Mouse (Mus musculus) bone marrow, adult 2 months (tissue): ENCODE measurements around the gene Ndufab1.

Source experiments
- CTCF ChIP-seq: fragments of 200-500 bp; IDR thresholded peaks from 2 replicates; pipeline ENCODE4 v1.5.1; 2011; ENCODE audit warnings: low read length, control low read depth; ENCODE audit not compliant: control insufficient read depth, insufficient read depth
- POLR2A ChIP-seq: fragments of 200-500 bp; IDR thresholded peaks from 2 replicates; pipeline ENCODE4 v1.6.1; 2011; ENCODE audit warnings: low read depth, mild to moderate bottlenecking, control low read depth, low read length, borderline replicate concordance; ENCODE audit not compliant: control insufficient read depth

DNA sequence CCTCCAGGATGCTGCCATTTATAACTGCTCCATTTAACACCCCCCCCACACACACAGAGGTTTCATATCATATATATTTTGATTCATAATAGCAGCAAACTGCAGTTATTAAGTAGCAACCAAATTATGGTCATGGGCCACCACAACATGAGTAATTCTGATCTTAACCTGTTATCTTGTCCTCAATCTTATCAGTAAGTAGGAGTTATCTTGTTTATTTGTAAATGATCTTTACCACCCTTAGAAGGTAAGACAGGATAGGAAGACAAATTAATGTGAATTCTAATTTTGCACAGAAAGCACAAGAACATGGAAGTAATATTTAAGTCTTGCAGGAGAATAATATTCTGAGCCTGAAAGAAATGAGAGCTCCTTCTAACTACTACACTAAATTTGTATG is 30.1 kb upstream of the Ndufab1 start:
- no peak for TF ChIP-seq CTCF
- no peak for TF ChIP-seq POLR2A
